Mouse (Mus musculus) heart, postnatal 0 days (tissue): ENCODE measurements around the gene Gpx4.

Experiments used
- CTCF ChIP-seq: IDR thresholded peaks from 2 replicates; pipeline ENCODE4 v1.5.1; 2016; ENCODE audit warnings: antibody characterized with exemption, control low read depth, low read depth
- EP300 ChIP-seq: IDR thresholded peaks from 2 replicates; pipeline ENCODE4 v1.6.1; 2016; ENCODE audit warnings: antibody characterized with exemption, low read depth

DNA sequence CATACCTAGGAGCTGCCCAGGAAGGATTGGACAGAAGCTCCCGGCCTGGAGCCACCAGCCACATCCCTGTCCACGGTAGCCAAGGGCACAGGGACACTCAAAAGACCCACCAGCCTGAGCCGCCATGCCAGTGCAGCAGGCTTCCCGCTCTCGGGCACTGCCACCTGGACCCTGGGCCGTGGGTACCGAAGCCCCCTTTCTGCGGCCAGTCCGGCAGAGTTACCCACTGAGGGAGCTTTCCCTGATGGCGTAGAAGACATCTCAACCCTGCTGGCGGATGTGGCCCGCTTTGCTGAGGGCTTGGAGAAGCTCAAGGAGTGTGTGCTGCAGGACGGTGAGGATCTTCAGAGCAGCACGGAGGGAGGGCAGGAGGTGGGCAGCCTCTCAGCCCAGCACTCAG lies 29.2 kb upstream of the Gpx4 start:
- no peak for TF ChIP-seq CTCF
- no peak for TF ChIP-seq EP300
